Comparison of ENCODE assay signal across 8 mouse cellular contexts in genomic region chr7:44856265-44856916, GRCm38 (mm10). TPM values are rescaled to one million over a fixed set of nuclear protein-coding genes. Genes with fewer than 3 reads are reported as not detected.
DNase-seq lines count a peak whose midpoint lies in the region; ATAC-seq and TF ChIP-seq lines count a peak whose summit lies in the region.

No protein-coding gene starts in this region.

- H3K36me3 ChIP-seq in heart, embryonic 14.5 days (ENCODE audit: control insufficient read depth, insufficient read depth, low read length): peaks cover 33% of the 10 kb centered on the region
- H3K36me3 ChIP-seq in MEL (ENCODE audit: control insufficient read depth in 1 of 2, insufficient read depth in 2 of 2, low read length in 2 of 2): peaks cover 0 to 15% of the 10 kb centered on the region in 2 experiments; a peak in 2 of 4 replicates
- H3K36me3 ChIP-seq in hindbrain, embryonic 11.5 days (ENCODE audit: control insufficient read depth, insufficient read depth, low read length): no peaks in the 10 kb centered on the region; the same call in 1 of the 2 replicates
- H3K36me3 ChIP-seq in midbrain, embryonic 13.5 days: peaks cover 27% of the 10 kb centered on the region

- peaks cover 12% of the 10 kb centered on the region for H3K79me2 ChIP-seq in MEL (ENCODE audit: control insufficient read depth, insufficient read depth, low read length, poor library complexity)

- no peak for DNase-seq in heart, postnatal 14 days
- peak; percentile 83 for DNase-seq in MEL (ENCODE audit: low read depth, low spot score)
- DNase-seq in hindbrain, embryonic 11.5 days (ENCODE audit: low spot score): no peak
- no peak for DNase-seq in frontal cortex, postnatal 14 days (ENCODE audit: low spot score in 2 of 2)
- DNase-seq in gastrocnemius, adult 8-10 months (ENCODE audit: low spot score in 2 of 2): no peak
- no peak for DNase-seq in cerebellum, adult 8-10 months

- 57% methylated on average over 9 of the region's 9 CpGs for WGBS in heart, embryonic 14.5 days
- WGBS in hindbrain, embryonic 11.5 days: 67% methylated on average over 9 of the region's 9 CpGs
- WGBS in midbrain, embryonic 13.5 days: 69% methylated on average over 9 of the region's 9 CpGs

- TF ChIP-seq RAD21 in MEL (IDR thresholded peaks at IDR 0.05; ENCODE audit: low read depth, low read length): no peak

- peak; percentile 17 to 22; a peak in 3 of 4 replicates for TF ChIP-seq EP300 in MEL (IDR thresholded peaks at IDR 0.05; ENCODE audit: low read depth in 1 of 2, low read length in 2 of 2)

- H3K4me1 ChIP-seq in heart, embryonic 14.5 days (ENCODE audit: control insufficient read depth in 2 of 2, insufficient read depth in 2 of 2, low read length in 2 of 2): peaks cover 16 to 38% of the 10 kb centered on the region in 2 experiments
- H3K4me1 ChIP-seq in MEL (ENCODE audit: control insufficient read depth in 1 of 2, insufficient read depth in 2 of 2, low read length in 2 of 2): peaks cover 5 to 21% of the 10 kb centered on the region in 2 experiments
- H3K4me1 ChIP-seq in hindbrain, embryonic 11.5 days (replicated peaks; ENCODE audit: control insufficient read depth, insufficient read depth, low read length): peaks cover 16% of the 10 kb centered on the region
- peaks cover 78% of the 10 kb centered on the region for H3K4me1 ChIP-seq in midbrain, embryonic 13.5 days (replicated peaks)

- TF ChIP-seq POLR2A in MEL (IDR thresholded peaks at IDR 0.05; ENCODE audit: control insufficient read depth in 1 of 2, insufficient read depth in 1 of 2, low read depth in 1 of 2, low read length in 2 of 2, poor library complexity in 1 of 2): no peak

- TF ChIP-seq CTCF in MEL (IDR thresholded peaks at IDR 0.05 in 2 of 3, conservative IDR thresholded peaks at IDR 0.05 in 1 of 3; ENCODE audit: control insufficient read depth in 1 of 3, insufficient read depth in 1 of 3, low read depth in 2 of 3, low read length in 3 of 3, poor library complexity in 1 of 3, severe bottlenecking in 1 of 3): no peak

- peak overlapping the region; percentile 95 for H3K4me2 ChIP-seq in heart, embryonic 14.5 days (ENCODE audit: low read length)
- H3K4me2 ChIP-seq in hindbrain, embryonic 11.5 days (replicated peaks; ENCODE audit: low read depth, low read length): peak overlapping the region; percentile 74
- peak overlapping the region; percentile 97 for H3K4me2 ChIP-seq in midbrain, embryonic 13.5 days (replicated peaks)

- peak overlapping the region; percentile 92 for H3K9ac ChIP-seq in heart, embryonic 14.5 days (ENCODE audit: low read length)
- H3K9ac ChIP-seq in MEL (ENCODE audit: control insufficient read depth, low read depth, low read length, poor library complexity, severe bottlenecking): peak overlapping the region; percentile 80
- no peak overlapping the region for H3K9ac ChIP-seq in hindbrain, embryonic 11.5 days (ENCODE audit: low read depth, low read length)
- peak overlapping the region; percentile 83; the same call in 1 of the 2 replicates for H3K9ac ChIP-seq in midbrain, embryonic 13.5 days (replicated peaks)

- peak overlapping the region; percentile 92 to 95 for H3K27ac ChIP-seq in heart, embryonic 14.5 days (replicated peaks in 1 of 2; ENCODE audit: control insufficient read depth in 1 of 2, insufficient read depth in 1 of 2, low read depth in 2 of 2, low read length in 2 of 2)
- peak overlapping the region; percentile 71 for H3K27ac ChIP-seq in MEL (ENCODE audit: control insufficient read depth, low read depth, low read length)
- H3K27ac ChIP-seq in hindbrain, embryonic 11.5 days (ENCODE audit: low read depth, low read length): peak overlapping the region; percentile 87
- peak overlapping the region; percentile 93 for H3K27ac ChIP-seq in midbrain, embryonic 13.5 days

- H3K4me3 ChIP-seq in heart, embryonic 14.5 days (ENCODE audit: control insufficient read depth in 1 of 2, insufficient read depth in 1 of 2, low read depth in 1 of 2, low read length in 2 of 2): peak overlapping the region in 1 of 2 experiments; percentile 86; a peak in 3 of 4 replicates
- peak overlapping the region; percentile 83 to 84 for H3K4me3 ChIP-seq in MEL (ENCODE audit: control insufficient read depth in 1 of 2, insufficient read depth in 1 of 2, low read depth in 2 of 2, low read length in 2 of 2)
- peak overlapping the region; percentile 61 for H3K4me3 ChIP-seq in hindbrain, embryonic 11.5 days (ENCODE audit: low read depth, low read length)
- H3K4me3 ChIP-seq in midbrain, embryonic 13.5 days (replicated peaks): peak overlapping the region; percentile 69

- no peaks in the 10 kb centered on the region for H3K9me3 ChIP-seq in heart, embryonic 14.5 days (ENCODE audit: control insufficient read depth, low read length)
- no peaks in the 10 kb centered on the region for H3K9me3 ChIP-seq in MEL (replicated peaks; ENCODE audit: insufficient read depth, low read length)
- H3K9me3 ChIP-seq in hindbrain, embryonic 11.5 days (ENCODE audit: control insufficient read depth, low read length): no peaks in the 10 kb centered on the region
- no peaks in the 10 kb centered on the region for H3K9me3 ChIP-seq in midbrain, embryonic 13.5 days

- H3K27me3 ChIP-seq in heart, embryonic 14.5 days (ENCODE audit: control insufficient read depth, insufficient read depth, low read length): no peaks in the 10 kb centered on the region
- no peaks in the 10 kb centered on the region for H3K27me3 ChIP-seq in MEL (ENCODE audit: control insufficient read depth in 1 of 2, insufficient read depth in 2 of 2, low read length in 2 of 2)
- H3K27me3 ChIP-seq in hindbrain, embryonic 11.5 days (ENCODE audit: control insufficient read depth, insufficient read depth, low read length): no peaks in the 10 kb centered on the region
- no peaks in the 10 kb centered on the region for H3K27me3 ChIP-seq in midbrain, embryonic 13.5 days

- intact Hi-C loops in heart, postnatal 14 days (cut with DNase I): no loop called here

- no peak for ATAC-seq in heart, embryonic 14.5 days (ENCODE audit: insufficient number of reproducible peaks, insufficient read depth, low FRiP score, low read depth)
- ATAC-seq in hindbrain, embryonic 11.5 days (ENCODE audit: low FRiP score): no peak
- no peak for ATAC-seq in midbrain, embryonic 13.5 days

TF ChIP-seq in MEL, 35 proteins besides CTCF, POLR2A, EP300 and RAD21 (continues in another document):
- TF ChIP-seq MYC (IDR thresholded peaks at IDR 0.05; ENCODE audit: low read depth, low read length) (no peak), POLR2AphosphoS2 (IDR thresholded peaks at IDR 0.05; ENCODE audit: low read length) (peak; percentile 18; the same call in 1 of the 2 replicates)

RNA-seq across cellular contexts. Expression of gene Pnkp, which starts 0.5 kb away (rescaled TPM):
- 19.4 and 22.7 TPM in 2 replicates for polyA plus RNA-seq in heart, embryonic 14.5 days (2014; fragmentation: Nextera tagmentation; extraction: Ambion mirVana)
- total RNA-seq in heart, postnatal 14 days (2021): 10 to 100 TPM; 17.6 to 18.8 TPM
- total RNA-seq in MEL (2012; rRNA removed): 39.3 and 49.9 TPM in 2 replicates
- polyA plus RNA-seq in MEL (2012; ENCODE audit: insufficient read depth in 1 of 2, insufficient read length in 2 of 2, low read depth in 1 of 2, low replicate concordance in 2 of 2, missing spikeins in 1 of 2): 10 to 100 TPM in 1 of 2 experiments, not detected in 1; 45.6 TPM
- 26.3 and 27.6 TPM in 2 replicates for polyA plus RNA-seq in hindbrain, embryonic 11.5 days (2014; fragmentation: Nextera tagmentation; extraction: Ambion mirVana)
- polyA plus RNA-seq in midbrain, embryonic 13.5 days (2015; fragmentation: Nextera tagmentation; extraction: Ambion mirVana): 32.3 and 38.5 TPM in 2 replicates
- 10 to 100 TPM; 21.2 to 23.9 (median 22.4) TPM for total RNA-seq in gastrocnemius, adult 8-10 months (2022)

RNA-seq across cellular contexts. Expression of gene Tbc1d17, which starts 7.5 kb away (rescaled TPM):
- 44.5 and 53.5 TPM in 2 replicates for polyA plus RNA-seq in heart, embryonic 14.5 days (2014; fragmentation: Nextera tagmentation; extraction: Ambion mirVana)
- 10 to 100 TPM; 41.0 to 42.8 TPM for total RNA-seq in heart, postnatal 14 days (2021)
- 16.7 and 16.9 TPM in 2 replicates for total RNA-seq in MEL (2012; rRNA removed)
- 10 to 100 TPM in 1 of 2 experiments, not detected in 1; 29.5 TPM for polyA plus RNA-seq in MEL (2012; ENCODE audit: insufficient read depth in 1 of 2, insufficient read length in 2 of 2, low read depth in 1 of 2, low replicate concordance in 2 of 2, missing spikeins in 1 of 2)
- 60.9 and 65.5 TPM in 2 replicates for polyA plus RNA-seq in hindbrain, embryonic 11.5 days (2014; fragmentation: Nextera tagmentation; extraction: Ambion mirVana)
- 109 and 110 TPM in 2 replicates for polyA plus RNA-seq in midbrain, embryonic 13.5 days (2015; fragmentation: Nextera tagmentation; extraction: Ambion mirVana)
- 10 to 100 TPM; 58.9 to 71.3 (median 63.3) TPM for total RNA-seq in gastrocnemius, adult 8-10 months (2022)

RNA-seq across cellular contexts. Expression of gene Akt1s1, which starts 7.6 kb away (rescaled TPM):
- 33.4 and 61.6 TPM in 2 replicates for polyA plus RNA-seq in heart, embryonic 14.5 days (2014; fragmentation: Nextera tagmentation; extraction: Ambion mirVana)
- total RNA-seq in heart, postnatal 14 days (2021): 10 to 100 TPM; 61.1 to 63.3 TPM
- 32.0 and 37.3 TPM in 2 replicates for total RNA-seq in MEL (2012; rRNA removed)
- 10 to 100 TPM in 1 of 2 experiments, not detected in 1; 71.8 TPM for polyA plus RNA-seq in MEL (2012; ENCODE audit: insufficient read depth in 1 of 2, insufficient read length in 2 of 2, low read depth in 1 of 2, low replicate concordance in 2 of 2, missing spikeins in 1 of 2)
- polyA plus RNA-seq in hindbrain, embryonic 11.5 days (2014; fragmentation: Nextera tagmentation; extraction: Ambion mirVana): 31.7 and 38.0 TPM in 2 replicates
- polyA plus RNA-seq in midbrain, embryonic 13.5 days (2015; fragmentation: Nextera tagmentation; extraction: Ambion mirVana): 78.9 and 88.2 TPM in 2 replicates
- 100 to 1,000 TPM; 139 to 158 (median 141) TPM for total RNA-seq in gastrocnemius, adult 8-10 months (2022)

RNA-seq across cellular contexts. Expression of gene Ptov1, which starts 13.2 kb away (rescaled TPM):
- 279 and 310 TPM in 2 replicates for polyA plus RNA-seq in heart, embryonic 14.5 days (2014; fragmentation: Nextera tagmentation; extraction: Ambion mirVana)
- total RNA-seq in heart, postnatal 14 days (2021): 100 to 1,000 TPM; 149 to 160 TPM
- total RNA-seq in MEL (2012; rRNA removed): 44.1 and 46.4 TPM in 2 replicates
- polyA plus RNA-seq in MEL (2012; ENCODE audit: insufficient read depth in 1 of 2, insufficient read length in 2 of 2, low read depth in 1 of 2, low replicate concordance in 2 of 2, missing spikeins in 1 of 2): 100 to 1,000 TPM in 1 of 2 experiments, not detected in 1; 168 TPM
- 314 and 331 TPM in 2 replicates for polyA plus RNA-seq in hindbrain, embryonic 11.5 days (2014; fragmentation: Nextera tagmentation; extraction: Ambion mirVana)
- 524 and 584 TPM in 2 replicates for polyA plus RNA-seq in midbrain, embryonic 13.5 days (2015; fragmentation: Nextera tagmentation; extraction: Ambion mirVana)
- total RNA-seq in gastrocnemius, adult 8-10 months (2022): 100 to 1,000 TPM; 146 to 178 (median 160) TPM

RNA-seq across cellular contexts. Expression of gene Med25, which starts 36.1 kb away (rescaled TPM):
- 52.6 and 59.5 TPM in 2 replicates for polyA plus RNA-seq in heart, embryonic 14.5 days (2014; fragmentation: Nextera tagmentation; extraction: Ambion mirVana)
- total RNA-seq in heart, postnatal 14 days (2021): 10 to 100 TPM; 60.3 to 68.6 TPM
- total RNA-seq in MEL (2012; rRNA removed): 50.5 and 53.9 TPM in 2 replicates
- 100 to 1,000 TPM in 1 of 2 experiments, not detected in 1; 118 TPM for polyA plus RNA-seq in MEL (2012; ENCODE audit: insufficient read depth in 1 of 2, insufficient read length in 2 of 2, low read depth in 1 of 2, low replicate concordance in 2 of 2, missing spikeins in 1 of 2)
- 72.7 and 76.2 TPM in 2 replicates for polyA plus RNA-seq in hindbrain, embryonic 11.5 days (2014; fragmentation: Nextera tagmentation; extraction: Ambion mirVana)
- 151 and 162 TPM in 2 replicates for polyA plus RNA-seq in midbrain, embryonic 13.5 days (2015; fragmentation: Nextera tagmentation; extraction: Ambion mirVana)
- total RNA-seq in gastrocnemius, adult 8-10 months (2022): 10 to 100 TPM; 64.0 to 79.1 (median 71.0) TPM
